Mouse (Mus musculus): Measurements from ENCODE around the gene Timm22.

Timm22 gene

DNA sequence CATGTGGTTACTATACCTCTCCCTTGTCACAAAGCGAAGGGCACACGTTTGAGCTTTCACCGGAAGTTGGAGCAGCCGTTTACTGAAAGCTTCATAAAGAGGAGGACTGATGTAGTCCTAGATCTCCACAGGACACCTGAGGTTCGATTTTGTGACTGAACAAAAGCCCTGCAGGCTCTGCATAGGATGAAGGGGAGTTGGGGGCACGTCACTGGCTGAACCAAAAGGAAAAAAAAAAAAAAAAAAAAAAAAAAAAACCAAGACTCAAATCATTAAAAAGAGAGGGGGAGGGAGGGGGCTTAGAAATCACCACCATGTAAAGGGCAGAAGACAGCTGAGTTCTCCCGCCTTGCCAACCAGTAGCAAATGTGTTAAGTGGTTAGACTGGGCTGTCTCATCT lies 18.0 kb upstream of the Timm22 start:
- in situ Hi-C loops (cut with MboI, MseI): no loop called here

DNA sequence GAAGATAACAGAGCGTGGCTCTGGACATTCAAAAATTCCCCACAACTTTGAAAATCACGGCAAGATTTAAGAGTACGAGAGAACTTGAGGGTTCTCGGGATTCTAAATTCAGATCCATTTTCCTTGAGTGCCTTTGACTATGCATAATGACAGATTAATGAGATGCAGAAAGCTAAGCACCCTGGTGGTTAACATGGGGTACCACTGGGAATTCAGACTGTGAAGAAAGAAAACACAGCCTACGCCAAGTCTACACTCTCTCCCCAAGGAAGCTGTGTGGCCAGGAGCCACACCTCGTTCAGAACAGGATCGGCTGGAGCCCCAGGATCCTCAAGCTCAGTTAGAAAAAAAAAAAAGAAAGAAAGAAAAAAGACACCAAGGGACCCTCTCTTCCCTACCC lies 14.2 kb upstream of the Timm22 start:
- in situ Hi-C loops (cut with MboI, MseI): no loop called here

DNA sequence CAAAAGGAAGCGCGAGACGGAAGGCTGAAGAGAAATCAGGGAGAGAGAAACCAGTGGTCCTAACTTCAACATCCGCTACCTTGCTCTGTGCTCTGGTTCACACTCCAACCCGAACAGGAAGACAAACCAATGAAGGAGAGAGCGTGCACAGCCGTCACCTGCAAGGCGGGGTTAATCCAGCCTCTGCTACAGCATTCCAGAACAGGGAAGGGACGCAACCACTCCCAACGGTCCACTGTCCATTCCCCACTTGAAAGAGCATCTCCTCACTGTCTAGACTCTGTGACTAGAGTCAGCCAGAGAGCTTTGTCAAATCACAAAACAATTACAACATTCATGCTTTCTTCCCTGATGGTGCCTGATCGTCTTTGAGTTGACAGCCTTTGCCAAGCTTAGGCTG lies 13.8 kb upstream of the Timm22 start:
- in situ Hi-C loops (cut with MboI, MseI): no loop called here

DNA sequence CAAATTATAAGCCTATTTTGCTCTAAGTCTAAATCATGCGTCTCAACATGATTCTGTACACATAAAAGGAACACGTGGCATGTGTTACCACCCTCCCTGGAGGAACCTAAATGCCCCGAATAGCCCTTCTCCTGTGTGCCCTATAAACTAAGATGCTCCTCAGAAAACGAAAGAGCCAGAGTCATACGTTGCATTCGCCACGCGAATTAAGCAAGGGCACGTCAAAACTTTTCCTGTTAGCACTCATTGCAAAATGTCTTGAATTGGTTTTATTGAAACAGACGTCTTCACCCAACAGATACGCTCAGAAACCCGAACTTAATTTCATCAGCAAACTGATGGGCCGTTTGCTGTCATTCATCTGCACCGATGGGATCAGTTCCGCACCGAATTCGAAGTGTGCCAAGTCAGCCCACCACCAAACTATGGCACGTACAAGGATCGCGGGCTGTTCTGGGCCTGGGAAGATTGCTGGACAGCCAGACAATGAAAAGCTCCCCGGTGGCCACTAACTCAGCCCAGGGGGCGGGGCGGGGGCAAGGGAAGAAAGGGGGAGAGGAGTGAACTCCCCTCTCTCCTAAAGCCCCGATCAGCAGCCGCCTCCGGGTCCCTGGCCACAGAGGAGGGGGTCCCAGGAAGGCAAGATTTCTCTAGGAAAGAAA lies 9.0 kb upstream of the Timm22 start:
- in situ Hi-C loops (cut with MboI, MseI): no loop called here

DNA sequence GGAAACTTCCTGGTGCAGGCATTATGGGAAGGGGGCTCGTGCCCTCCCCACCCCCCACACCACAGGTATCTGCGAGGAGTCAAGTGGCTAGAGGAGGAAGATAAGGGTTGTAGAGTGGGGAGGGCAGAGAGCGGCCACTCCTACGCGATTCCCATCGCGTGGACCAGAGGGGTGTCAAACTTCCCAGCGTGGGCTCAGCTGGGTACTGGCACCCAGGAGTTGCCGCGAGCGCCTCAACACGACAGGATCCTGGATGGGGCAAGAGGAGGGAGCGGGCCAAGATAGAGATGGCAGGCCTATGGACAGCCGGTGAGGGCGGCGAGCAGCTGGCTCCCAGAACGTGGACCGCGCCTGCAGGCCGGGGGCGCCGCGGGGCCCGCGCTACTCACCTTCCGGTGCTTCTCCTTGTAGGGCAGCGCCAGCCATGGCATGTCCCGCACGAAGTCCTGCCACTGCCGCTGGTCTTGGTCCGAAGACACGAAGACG lies 8.4 kb upstream of the Timm22 start:
- in situ Hi-C loops (cut with MboI, MseI): no loop called here

DNA sequence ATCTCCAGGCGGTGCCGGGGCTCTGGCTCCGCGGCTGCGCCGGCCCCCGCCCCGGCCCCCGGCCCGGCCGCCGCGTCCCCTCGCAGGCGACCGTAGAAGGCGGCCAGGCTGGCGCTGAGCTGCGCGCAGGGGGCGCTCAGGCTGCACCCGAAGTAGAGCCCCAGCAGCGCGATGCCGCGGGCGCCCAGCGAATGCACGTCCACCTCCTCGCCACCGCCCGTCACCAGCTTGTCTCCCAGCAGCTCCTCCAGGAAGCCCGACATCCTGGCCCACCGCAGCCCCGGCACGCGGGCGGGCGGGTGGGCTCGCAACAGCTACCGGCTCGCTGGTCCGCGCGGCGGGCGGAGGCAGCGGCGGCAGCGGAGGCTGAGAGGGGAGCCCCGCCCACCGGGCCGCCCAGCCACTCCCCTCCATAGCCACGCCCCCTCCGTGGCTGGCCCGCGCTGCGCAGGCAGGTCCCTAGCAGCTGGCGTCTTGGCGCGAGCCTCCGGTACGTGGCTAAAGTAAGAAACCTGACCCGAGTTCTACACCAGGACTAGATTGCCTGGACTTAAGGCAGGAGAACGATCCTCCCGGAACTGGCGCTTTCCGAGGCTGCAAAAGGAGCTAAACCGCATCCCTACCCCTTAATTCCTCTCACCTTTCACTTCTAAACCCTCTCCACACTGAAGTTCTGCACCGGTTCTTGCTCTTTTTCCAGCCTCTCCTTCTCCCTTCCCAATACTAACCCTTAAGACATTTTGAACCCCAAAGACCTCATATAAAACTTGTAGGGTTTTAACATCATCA lies 7.8 kb upstream of the Timm22 start, which contains the start of gene Nxn:
Nxn (minus strand) TSS at position 343 of the 789 bp plus-strand sequence.
- in situ Hi-C loops (cut with MboI, MseI): no loop called here

DNA sequence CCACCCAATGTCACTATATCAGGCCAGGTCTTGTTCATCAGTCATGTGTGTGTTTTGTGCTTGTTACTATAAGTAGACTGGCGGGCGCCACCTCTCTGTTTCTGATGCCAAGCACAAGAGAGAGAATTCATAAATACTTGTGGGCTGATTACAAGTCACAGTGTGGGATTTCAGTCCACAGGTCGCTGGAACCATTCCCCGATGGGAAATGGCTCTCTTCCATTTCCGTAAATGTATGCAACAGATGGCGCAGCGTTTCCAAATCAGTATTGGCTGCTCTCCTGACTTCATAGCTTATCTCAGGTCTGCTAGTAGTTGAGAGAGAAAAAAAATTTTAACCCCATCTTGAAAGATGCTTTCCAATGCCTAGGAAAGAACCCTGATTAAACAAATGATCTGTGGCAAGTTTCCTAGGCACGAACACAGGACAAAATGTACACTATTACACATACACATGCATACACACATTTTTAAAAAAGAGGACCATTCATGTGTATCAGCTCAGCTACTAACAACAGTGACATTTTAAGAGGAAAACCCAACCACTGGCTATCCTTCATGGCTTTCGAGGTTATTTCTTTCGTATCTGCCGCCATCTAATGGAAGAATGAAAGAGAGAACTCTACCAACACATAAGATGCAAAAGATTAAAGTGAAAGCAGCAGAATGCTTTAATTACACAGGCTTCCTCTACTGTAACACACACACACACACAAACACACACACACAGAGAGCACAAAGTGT lies 7.0 kb upstream of the Timm22 start:
- in situ Hi-C loops (cut with MboI, MseI): no loop called here

DNA sequence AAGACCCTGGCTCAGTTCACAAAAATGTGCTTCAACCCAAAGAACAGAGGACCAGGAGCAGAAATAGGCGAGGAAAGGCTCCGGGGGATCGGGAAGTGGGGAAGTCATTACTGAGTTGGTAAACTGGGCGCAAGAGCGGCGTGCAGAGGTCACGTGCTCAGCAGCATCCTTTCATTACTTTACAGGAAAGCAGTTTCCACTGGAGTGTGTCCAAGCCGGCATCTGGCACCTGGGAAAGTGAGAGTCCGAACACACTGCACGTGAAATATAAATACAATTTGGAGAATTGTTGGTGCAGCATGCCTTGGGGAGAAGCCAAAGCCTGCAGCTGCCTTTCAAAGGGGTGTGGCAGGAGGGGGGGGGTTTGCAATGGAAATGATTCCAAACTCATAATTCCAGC lies 5.4 kb upstream of the Timm22 start:
- in situ Hi-C loops (cut with MboI, MseI): no loop called here

DNA sequence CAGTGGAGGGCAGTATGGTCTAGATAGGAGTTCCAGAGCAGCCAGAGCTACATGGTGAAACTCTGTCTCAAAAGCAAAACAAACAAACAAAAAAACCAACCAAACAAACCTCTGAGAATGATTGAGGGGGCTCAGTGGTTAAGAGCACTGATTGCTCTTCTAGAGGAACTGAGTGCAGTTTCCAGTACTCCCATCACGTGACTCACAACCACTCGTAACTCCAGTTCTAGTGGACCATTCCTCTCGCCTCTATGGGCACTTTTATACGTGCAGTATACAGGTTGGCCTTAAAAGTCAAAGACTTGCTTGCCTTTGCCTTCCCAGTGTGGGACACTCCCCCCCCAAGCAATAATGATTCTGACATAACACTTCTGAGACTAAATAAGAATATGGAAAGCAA lies 1.6 kb upstream of the Timm22 start:
- in situ Hi-C loops (cut with MboI, MseI): loop anchor here (5.0 kb wide), 3 partner anchors 148 to 318 kb away; no protein-coding TSS in a partner anchor

DNA sequence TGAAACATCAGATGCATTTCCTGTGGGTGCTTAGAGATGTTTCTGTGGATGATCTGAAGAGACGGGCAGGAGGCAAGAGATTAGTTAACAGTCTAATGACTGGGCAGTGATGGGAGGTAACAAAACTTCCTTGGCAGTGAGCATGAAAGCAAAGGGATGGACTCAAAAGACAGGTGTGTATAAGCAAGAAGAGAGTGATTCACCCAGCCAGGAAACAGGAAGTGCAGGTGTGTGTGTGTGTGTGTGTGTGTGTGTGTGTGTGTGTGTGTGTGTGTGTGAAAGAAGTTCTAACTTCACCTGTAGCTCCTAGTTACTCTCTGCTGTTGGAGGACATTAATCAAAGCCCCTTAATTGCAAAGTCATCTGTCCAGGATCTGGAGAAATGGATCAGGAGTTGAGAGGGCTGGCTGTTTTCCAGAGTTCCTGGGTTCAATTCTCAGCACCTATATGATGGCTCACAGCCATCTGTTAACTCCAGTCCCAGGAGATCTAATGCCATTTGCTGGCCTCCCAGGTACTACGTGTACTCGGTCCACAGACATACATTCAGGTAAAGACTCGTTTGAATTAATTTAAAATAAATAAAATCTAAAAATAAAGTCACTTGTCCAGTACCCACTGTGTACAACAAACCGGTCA lies 1.0 kb upstream of the Timm22 start:
- in situ Hi-C loops (cut with MboI, MseI): loop anchor here (5.0 kb wide), 3 partner anchors 148 to 318 kb away; no protein-coding TSS in a partner anchor

DNA sequence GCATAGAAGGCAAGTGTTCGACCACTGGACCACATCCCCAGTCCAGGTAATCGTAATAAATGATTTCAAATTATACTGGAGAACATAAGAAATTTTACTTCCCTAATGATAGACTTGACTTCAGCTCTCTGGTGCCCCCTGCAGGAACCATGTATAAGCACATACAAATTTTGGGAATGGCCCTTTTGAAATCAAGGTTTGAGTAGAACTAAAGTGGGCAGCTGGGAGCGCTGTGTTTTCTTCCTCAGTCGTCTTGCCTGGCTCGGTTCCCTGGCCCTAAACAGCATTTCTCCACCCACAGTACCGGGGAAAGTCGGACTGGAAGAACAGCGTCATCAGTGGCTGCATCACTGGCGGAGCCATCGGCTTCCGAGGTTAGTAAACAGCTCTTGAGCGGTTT lies 4.1 kb downstream of the Timm22 start:
- in situ Hi-C loops (cut with MboI, MseI): no loop called here

DNA sequence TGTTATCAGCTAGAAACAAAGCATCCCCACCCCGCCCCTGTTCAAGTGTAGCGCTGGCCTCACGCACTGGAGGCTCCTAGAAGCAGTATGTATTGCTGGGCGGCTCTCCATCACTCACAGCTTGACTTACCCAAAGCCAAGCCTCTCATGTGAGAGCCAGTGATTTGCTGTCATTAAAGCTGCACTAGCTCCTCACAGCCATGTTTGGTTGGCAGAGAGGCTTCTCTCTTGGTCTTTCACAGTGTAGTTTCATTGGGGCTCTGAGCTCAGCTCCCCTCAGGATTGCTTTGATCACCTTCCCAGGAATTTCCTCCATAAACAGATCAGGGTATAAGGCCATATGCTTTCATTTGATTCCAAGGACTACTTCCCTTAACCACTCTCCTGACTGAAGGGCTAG lies 6.5 kb downstream of the Timm22 start:
- in situ Hi-C loops (cut with MboI, MseI): no loop called here

DNA sequence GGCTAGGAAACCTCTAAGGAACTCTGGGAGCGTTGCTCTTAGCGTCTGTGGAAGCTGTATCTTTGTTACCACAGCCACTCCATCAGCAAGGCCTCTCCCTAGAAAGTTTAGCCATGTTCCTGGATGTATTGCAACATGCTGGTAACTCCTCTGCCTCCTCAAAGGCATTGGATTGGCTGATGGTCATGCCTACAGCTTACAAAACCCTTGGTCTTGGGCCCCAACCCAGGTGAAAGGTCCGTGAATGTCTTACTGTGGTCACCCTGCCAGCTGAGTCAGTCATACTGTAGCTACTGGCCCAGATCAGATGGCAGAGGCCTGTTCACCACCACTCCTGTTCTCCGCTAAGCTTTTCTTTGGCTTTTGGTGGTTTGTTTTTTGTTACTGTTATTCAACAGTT lies 8.2 kb downstream of the Timm22 start:
- in situ Hi-C loops (cut with MboI, MseI): no loop called here

DNA sequence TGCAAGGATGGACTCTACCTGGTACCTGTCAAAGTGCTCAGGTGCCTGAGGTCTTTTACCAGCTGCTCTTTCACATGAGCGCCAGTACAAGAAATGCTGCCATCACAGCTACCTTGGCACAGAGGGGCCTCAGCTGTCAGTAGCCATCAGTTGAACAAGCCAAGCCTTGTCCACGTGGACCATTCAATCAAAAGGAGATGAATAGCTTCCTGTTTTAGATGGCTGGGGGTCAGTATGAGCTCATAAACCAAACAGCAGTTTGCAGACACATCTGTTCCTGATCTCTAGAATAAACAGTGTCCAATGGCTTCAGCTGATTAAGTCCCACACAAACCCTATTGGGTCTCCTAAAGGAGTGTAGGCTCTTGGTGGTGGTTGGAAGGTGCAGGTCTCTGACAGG lies 9.2 kb downstream of the Timm22 start:
- in situ Hi-C loops (cut with MboI, MseI): no loop called here

DNA sequence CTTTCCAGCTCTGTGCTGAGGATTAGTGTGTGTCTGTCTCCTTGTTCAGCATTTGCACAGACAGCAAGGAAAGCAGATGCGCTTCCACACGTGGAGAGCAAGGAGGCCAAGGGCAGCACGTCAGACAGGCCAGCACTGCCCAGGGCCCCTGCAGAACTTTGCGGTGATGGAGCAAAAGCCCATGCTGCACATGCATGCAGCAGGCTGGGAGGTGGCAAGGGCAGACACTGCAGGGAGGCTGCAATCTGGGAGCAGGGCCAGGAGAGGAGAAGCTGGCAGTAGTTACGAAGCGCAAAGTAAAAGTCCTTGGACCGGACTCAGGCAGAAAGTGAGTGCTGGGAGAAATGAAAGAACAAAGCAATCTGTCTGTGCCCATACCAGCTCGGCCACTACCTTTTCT lies 11.7 kb downstream of the Timm22 start:
- in situ Hi-C loops (cut with MboI, MseI): no loop called here

DNA sequence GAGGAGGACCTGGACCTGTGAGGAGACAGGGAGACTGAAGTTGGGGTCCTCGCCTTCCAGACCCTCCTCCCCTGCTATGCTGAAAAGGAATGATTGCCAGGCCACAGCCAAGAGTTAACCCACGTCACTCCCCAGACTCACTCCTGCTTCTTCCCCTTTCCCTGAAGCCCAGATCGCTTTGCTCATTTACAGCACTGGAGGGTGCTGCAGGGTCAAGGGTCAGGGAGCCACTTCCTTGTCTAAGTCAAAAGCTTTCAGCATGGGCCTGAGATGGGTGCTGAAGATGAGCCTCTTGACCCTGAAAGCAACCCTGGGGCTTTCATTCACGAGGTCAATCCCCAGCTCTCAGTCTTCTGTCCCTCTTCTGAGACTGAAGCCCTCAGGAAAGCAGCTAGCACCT lies 12.4 kb downstream of the Timm22 start:
- in situ Hi-C loops (cut with MboI, MseI): no loop called here

DNA sequence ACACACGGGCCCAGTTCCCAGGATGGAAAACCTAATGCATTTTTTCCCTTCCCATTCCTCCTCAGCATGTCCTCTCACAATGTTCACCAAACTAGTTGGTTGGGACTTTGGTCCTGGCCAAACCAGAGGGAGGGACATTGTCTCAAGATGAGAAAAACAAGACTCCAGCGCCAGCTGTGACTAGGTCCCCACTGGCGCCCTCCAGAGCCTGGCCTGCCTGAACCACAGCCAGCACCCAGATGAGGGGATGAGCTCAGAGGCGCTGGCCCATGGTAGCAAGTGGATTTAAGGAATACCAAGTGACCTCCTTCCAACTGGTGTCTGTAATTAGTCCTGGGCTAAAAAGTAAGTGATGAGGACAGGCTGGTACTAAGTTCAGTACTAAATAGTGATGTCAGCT lies 14.1 kb downstream of the Timm22 start:
- in situ Hi-C loops (cut with MboI, MseI): no loop called here

DNA sequence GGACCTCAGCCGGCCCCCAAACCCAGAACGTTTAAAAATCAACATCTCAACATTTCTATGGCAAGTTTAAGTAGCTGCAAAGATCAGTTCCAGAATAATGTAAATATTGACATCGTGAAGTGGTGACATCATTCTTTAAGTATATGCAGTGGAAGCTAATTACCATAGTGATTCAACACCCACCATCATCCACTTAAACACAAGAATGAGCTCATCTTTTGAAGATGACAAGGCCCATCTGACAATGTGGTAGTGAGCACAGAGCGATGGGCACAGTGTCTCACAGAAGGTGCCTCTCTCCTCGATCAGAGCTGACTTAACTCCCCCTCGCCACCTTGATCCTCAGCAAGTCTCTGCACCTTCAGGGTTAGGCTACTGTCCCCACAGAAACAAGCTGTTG lies 19.0 kb downstream of the Timm22 start:
- in situ Hi-C loops (cut with MboI, MseI): no loop called here

DNA sequence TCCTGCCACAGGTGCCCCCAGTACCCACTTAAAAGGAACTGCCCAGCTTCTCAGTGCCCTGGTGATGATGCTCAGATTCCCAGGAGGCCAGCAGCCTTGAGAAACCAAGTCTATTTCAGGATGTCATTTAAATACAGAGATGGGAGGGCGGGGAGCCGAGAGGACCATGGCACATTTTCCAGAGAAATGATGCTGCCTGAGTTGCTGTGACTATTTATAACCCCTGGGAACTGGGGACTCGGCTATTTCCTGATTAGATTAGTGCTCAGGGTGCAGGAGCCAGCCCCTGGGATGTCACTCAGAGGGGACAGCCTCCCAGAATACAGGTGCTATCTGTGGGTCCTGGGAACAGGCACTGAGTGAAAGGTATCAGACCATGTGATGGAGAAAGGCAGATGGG lies 21.0 kb downstream of the Timm22 start:
- in situ Hi-C loops (cut with MboI, MseI): no loop called here

DNA sequence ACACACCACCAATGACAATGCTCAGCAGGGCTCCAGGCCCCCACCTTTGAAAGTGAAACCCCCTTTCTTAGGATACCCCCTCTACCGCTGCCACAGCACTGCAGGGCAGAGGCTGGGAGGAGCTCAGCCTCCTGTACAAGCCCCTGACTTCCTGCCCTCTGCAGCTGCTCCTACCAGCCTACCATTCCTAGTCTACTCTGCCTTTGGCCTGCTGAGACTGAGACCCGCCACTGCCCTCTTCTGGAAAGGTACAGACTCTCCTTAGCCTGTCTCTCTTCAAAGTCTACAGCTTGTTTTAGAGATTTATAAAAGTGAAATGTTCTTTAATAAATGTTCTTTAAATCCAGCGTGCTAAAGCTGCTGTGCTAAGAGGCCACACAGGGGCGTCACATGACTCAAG lies 22.3 kb downstream of the Timm22 start:
- in situ Hi-C loops (cut with MboI, MseI): no loop called here

DNA sequence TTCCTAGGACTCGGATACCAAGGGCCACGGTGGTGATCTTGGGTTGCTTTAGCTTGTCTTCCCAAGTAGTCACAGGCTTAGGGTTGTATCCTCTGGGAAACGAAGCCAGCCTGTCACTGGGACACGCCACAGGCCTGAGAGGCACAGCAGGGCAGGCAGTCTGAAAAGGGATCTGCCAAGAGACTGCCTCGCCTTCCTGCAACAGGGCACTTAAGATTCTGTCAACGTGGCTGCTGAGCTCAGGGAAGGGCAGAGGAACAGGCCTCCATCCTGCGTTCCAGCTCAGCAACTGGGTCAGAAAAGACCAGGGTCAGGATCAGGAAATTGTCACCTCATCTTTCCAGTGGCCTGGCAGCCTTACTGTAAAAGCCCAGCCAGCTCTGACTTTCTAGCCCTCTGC lies 22.8 kb downstream of the Timm22 start:
- in situ Hi-C loops (cut with MboI, MseI): no loop called here

All from T-helper 17 cell (primary cell).